Mouse (Mus musculus) bone marrow, adult 2 months (tissue): ENCODE results near the gene Casz1. TPM values are rescaled to one million over a fixed set of nuclear protein-coding genes. Genes with fewer than 3 reads are reported as not detected.

Experiments used
- H3K27ac ChIP-seq: fragments of 200-500 bp; 2 replicates; pipeline ENCODE4 v1.5.1; 2012; ENCODE audit warnings: low read depth, mild to moderate bottlenecking, control low read depth, inconsistent platforms, low read length; ENCODE audit not compliant: control insufficient read depth, poor library complexity, insufficient read depth
- H3K4me1 ChIP-seq: fragments of 200-500 bp; 2 replicates; pipeline ENCODE4 v1.6.1; 2011; ENCODE audit warnings: low read length; ENCODE audit not compliant: control insufficient read depth, insufficient read depth
- H3K4me3 ChIP-seq: fragments of 200-500 bp; replicated peaks from 2 replicates; pipeline ENCODE3; 2011; ENCODE audit warnings: mild to moderate bottlenecking, low read depth, low read length, control low read depth; ENCODE audit not compliant: control insufficient read depth
- CTCF ChIP-seq: fragments of 200-500 bp; IDR thresholded peaks from 2 replicates; pipeline ENCODE4 v1.5.1; 2011; ENCODE audit warnings: low read length, control low read depth; ENCODE audit not compliant: control insufficient read depth, insufficient read depth
- POLR2A ChIP-seq: fragments of 200-500 bp; IDR thresholded peaks from 2 replicates; pipeline ENCODE4 v1.6.1; 2011; ENCODE audit warnings: low read depth, mild to moderate bottlenecking, control low read depth, low read length, borderline replicate concordance; ENCODE audit not compliant: control insufficient read depth
- WGBS: fragments of 180-500 bp; shearing (Covaris S2); methylation state at CpG from one replicate; pipeline ENCODE4 v1.1.7; 2018; 5-methylcytosine and 5-hydroxymethylcytosine counted together
- polyA plus RNA-seq: library from polyadenylated mRNA; stranded (reverse); fragments of >200 nt; gene quantifications from 2 replicates; pipeline ENCODE4 v1.2.4, GENCODE M21; 2011; ENCODE audit warnings: low replicate concordance; ENCODE audit not compliant: missing spikeins, insufficient read depth, insufficient read length

Casz1 gene
- polyA plus RNA-seq, 1 experiment: 2.7 TPM

DNA sequence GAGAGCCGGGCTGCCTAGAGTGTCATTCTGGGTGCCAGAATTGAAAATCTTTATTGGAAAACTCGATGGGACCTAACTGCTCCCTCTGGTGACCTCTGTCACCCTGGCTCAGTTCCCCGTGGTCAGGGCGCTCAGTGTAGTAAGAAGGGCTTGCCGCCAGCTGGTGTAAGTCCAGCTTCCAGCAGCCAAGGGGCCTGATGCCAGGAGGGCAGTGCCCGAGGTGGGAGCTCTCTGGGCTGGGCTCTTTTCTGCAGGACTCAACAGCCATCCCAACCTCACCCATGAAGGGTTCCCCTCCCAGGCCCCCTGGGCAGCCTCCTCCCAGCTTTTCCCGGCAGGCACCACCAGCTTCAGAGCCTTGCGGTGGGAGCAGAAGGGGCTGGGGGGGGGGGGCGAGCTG lies 42.0 kb downstream of the Casz1 start:
- WGBS: 47% methylated on average over 9 of the region's 9 CpGs
- Histone ChIP-seq H3K27ac (no peak overlapping the region), H3K4me3 (no peak overlapping the region), H3K4me1 (no peaks in the 10 kb centered on the region)
- no peak for TF ChIP-seq POLR2A
- TF ChIP-seq CTCF: no peak

DNA sequence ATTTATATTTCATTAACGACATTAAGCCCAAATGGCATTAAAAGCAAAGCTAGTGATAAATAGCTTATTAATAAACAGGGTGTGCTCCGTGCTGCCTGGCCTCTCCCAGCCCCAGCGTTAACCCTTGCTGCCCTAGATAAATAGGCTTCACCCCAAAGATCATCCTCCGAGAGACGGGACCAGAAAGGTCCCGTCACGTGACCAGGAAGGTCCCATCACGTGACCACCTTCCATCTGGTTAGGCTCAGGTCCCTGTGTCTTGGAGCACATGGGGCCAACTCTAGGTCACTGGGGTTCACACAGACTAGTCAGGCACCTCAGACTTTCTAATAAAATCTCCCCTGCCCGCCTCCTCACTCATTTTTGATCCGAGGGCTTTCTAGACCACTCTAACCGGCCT lies 42.5 kb downstream of the Casz1 start:
- H3K4me3 ChIP-seq: no peak overlapping the region
- WGBS: 72% methylated on average over 11 of the region's 11 CpGs
- H3K27ac ChIP-seq: no peak overlapping the region
- H3K4me1 ChIP-seq: no peaks in the 10 kb centered on the region
- TF ChIP-seq CTCF: no peak
- no peak for TF ChIP-seq POLR2A

DNA sequence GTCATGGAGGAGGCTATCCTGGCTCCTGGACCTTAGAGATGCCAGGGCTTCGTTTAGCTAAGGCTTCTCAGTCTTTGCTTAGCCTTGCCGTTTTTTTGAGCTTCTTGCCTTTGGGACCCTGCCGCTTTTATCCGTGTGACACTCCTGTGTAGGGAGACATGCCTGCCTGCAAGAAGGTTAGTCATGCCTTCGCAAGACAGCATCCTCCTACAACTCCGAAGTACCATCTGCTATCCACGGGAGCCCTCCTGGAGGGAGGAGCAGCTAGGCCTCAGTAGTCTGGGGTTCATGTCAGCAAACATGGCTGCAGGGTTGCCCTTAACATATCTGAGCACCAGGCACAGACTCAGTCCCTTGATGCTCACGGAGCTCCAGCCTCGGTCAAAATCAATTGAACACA lies 43.4 kb downstream of the Casz1 start:
- H3K4me3 ChIP-seq: no peak overlapping the region
- TF ChIP-seq CTCF (no peak), POLR2A (no peak)
- 85% methylated on average over 9 of the region's 9 CpGs for WGBS
- H3K27ac ChIP-seq: no peak overlapping the region
- H3K4me1 ChIP-seq: no peaks in the 10 kb centered on the region

DNA sequence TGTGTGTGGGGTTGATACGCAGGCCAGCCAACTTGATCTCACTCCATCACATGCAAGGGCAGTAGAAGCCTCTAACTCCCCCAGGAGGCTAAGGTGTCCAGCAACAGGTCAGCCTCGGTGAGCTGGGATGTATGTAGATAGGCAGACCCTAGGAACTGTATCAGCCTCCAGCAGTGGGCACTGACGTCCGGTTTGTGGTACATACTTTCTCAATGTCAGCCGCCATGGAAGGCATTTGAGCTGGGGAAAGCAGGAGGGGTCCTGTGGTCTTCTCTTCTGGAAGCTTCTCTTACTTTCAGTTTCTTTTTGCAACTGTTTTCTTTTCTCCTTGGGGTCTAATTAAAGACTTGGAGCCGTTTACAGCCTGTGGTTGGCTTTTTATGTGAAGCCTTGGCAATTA lies 45.2 kb downstream of the Casz1 start:
- Histone ChIP-seq H3K4me3 (no peak overlapping the region), H3K4me1 (no peaks in the 10 kb centered on the region), H3K27ac (no peak overlapping the region)
- TF ChIP-seq POLR2A: no peak
- TF ChIP-seq CTCF: no peak
- 41% methylated on average over 6 of the region's 6 CpGs for WGBS

DNA sequence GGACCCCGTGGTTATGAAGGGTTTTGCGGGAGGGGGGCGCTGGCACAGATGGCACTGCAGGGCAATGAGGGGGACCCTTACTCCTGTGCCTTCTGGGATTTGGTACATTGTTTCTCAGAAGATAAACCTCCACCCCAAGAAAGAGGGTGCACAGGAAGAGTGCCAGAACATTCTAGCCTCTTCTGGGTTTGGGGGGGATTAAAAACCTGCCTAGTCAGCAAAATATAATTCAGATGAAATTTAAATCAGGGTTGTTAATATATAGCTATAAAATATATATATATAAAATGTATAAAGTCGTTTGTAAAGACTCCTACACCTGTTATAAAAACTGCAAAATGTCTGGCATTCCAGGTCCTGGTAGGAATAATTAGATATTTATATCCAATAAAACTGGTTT lies 48.8 kb downstream of the Casz1 start:
- TF ChIP-seq CTCF (no peak), POLR2A (no peak)
- Histone ChIP-seq H3K27ac (no peak overlapping the region), H3K4me3 (no peak overlapping the region), H3K4me1 (no peaks in the 10 kb centered on the region)
- 67% methylated on average over 4 of the region's 4 CpGs for WGBS

DNA sequence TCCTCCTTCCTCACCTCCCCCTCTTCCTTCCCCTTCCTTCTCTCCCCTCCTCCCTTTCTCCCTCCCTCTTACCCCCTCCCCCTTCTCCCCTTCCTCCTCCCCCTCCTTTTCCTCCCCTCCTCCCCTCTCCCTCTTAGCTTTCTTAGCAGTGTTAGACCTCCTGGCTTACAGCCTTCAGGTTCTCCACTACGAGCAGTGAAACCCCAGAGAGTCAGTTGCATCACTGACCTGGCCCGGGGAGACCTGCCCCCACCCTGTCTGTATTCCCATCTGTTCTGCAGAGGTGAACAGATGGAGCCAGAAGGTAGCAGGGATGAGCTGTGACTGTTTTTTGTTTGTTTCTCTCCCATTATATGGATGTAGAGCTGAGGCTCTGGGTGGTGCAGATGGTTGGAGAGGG lies 49.9 kb downstream of the Casz1 start:
- TF ChIP-seq CTCF: no peak
- no peak for TF ChIP-seq POLR2A
- Histone ChIP-seq H3K4me3 (no peak overlapping the region), H3K27ac (no peak overlapping the region), H3K4me1 (no peaks in the 10 kb centered on the region)
- WGBS: 14% methylated on average over 2 of the region's 2 CpGs

GRCm38 (mm10) chr4:148855527-148855926 lies 51.3 kb downstream of the Casz1 start:
- H3K4me3 ChIP-seq: no peak overlapping the region
- no peak overlapping the region for H3K27ac ChIP-seq
- TF ChIP-seq CTCF (no peak), POLR2A (no peak)
- whole genome bisulfite sequencing: 79% methylated on average over 5 of the region's 5 CpGs
- no peaks in the 10 kb centered on the region for H3K4me1 ChIP-seq

- 72% methylated on average over 4 of the region's 4 CpGs for WGBS
- no peak overlapping the region for H3K4me3 ChIP-seq
- H3K27ac ChIP-seq: no peak overlapping the region
- no peak for TF ChIP-seq CTCF
- TF ChIP-seq POLR2A: no peak
- no peaks in the 10 kb centered on the region for H3K4me1 ChIP-seq
Measured at GRCm38 (mm10) chr4:148856216-148856615, 52.0 kb downstream of the Casz1 start.

- TF ChIP-seq CTCF (no peak), POLR2A (no peak)
- no peaks in the 10 kb centered on the region for H3K4me1 ChIP-seq
- H3K4me3 ChIP-seq: no peak overlapping the region
- WGBS: 76% methylated on average over 13 of the region's 13 CpGs
- H3K27ac ChIP-seq: no peak overlapping the region
Measured at GRCm38 (mm10) chr4:148857398-148858084, 53.3 kb downstream of the Casz1 start.
